Mouse (Mus musculus): ENCODE data around the gene Amer3. TPM values are rescaled to one million over a fixed set of nuclear protein-coding genes. Genes with fewer than 3 reads are reported as not detected.
A peak's percentile ranks its signal among the peaks of the same experiment; 100 is the strongest.
"Not testable (repeated sequence)": the region's sequence is repeated elsewhere in the genome, so short reads cannot be mapped to it uniquely, and the experiment has no call there.

Gene Amer3
- total RNA-seq, 2 experiments from 2014 or later: 0.46 to 0.50 TPM

DNA sequence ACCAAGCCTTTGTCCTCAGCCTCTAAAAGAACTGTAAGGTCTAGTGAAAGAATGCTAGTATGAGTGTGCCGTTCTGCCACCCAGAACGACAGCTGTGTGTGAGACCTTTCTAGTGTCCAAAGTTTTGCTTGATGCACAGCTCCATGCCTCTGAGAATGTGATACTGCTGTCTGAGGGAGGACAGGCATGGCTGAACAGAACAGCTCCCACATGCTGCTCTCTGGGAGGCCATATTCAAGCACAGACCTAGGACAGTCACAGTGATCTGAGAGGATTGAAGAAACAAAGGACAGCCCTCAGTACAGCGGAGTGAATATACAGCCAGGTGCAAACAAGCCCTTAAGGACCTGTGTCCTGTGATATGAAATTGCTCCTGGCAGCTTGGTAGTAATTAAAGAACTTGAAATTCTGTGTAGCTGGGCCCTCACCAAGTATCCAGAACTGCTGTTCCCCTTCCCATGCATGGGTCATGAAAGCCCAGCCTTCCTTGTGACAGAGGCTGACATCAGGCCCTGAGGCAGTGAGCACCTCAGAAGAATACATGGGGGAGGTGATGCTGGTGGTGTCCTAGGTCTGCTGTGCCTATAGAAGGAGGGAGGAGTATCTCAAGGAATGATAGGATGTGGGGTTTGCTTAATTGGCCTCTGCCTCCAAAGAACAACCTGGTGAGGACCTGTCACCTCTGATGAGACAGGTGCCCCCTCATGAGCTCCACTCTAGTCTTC, 22.0 kb downstream of the Amer3 start:
- no peak for DNase-seq

DNA sequence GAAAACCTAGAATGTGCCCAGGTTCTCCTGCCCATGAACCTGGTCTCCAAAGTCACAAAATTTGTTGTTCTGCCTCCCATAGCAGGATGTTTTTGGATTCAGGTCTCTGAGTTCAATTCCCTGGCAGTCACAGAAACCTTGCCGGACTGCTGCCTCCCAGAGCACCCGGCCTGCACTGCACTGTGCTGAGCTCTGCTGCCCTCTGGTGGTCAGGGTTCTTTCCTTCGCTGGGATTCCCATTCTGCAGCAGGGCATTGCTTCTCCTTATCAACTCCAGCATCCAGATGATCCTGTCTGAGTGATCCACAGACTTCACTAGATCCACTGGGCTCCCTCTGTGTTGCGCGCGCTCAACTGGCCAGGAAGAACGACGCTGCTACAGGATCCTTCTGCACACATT, 22.9 kb downstream of the Amer3 start:
- DNase-seq: peak; percentile 72 to 81

DNA sequence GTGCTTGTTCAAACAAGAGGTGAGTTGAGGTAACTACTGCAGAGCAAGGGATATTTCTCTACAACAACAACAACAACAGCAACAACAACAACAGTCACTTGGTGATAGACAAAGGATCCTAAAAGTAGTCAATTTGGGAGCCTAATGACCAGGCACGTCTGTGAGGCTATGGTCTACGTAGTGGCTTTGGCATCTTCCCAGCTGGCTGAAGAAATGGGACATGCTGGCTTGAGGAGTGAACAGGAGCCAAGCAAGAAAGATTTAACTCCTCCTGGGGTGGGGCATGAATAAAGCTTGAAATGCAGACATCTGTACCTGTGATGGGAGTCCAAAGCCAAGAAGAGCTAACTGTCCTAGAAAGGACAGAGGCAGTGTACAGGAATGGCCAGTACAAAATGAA, 34.3 kb downstream of the Amer3 start:
- no peak for DNase-seq

DNA sequence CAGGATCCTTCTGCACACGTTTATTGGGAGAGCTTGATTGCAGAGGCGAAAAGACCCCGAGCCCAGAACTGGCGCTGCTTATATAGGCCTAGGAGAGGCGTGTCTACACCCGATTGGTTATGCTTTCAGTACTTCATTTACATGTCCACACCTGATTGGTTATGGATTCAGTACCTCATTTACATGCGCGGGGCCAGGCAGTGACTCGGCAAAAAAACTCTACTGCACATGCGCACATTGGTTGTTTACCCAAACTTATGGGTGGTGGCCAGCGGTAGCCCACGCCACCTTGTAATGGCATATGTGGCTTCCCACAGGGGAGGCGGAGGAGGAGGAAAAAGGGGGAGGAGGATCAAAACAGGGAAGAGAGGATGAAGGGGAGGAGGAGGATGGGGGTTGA, 40.7 kb downstream of the Amer3 start:
- DNase-seq: not testable (repeated sequence)

DNA sequence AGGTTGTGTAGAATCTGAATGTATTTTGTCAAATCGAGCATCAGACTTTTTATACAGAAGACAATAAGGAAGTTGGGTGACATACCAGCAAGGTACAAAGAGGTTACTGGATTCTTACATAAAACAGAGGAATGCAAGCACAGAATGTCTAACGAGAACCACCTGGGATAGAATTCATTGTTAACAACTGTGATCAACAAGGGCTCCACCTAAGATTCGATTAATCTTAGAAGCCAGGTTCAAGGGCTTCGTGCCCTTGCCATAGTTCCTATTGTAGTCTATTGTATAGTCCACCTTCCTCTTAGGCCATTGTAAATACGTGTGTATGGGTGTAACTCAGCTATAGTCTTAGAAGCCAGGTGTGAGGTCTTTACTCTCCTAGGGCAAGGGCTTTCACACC, 41.3 kb downstream of the Amer3 start:
- not testable (repeated sequence) for DNase-seq

DNA sequence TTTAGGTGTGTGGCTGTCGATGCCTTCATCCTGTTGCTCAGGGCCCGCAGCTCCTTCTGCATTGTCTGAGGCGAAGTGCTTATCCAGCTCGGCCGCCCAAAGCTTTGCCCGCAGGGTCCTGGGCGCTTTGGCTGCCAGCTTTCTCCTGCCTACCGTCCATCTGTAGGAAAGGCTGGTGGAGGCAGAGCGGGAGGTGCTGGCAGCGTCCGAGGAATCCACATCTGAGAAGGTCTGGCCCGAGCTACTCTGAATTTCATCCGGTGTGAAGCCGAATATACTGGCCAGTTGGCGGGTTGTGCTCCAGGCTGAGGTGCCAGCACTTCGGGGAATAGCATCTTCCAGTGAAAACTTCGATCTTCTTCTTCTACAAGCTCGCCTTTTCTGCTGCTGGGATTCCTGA, 56.3 kb downstream of the Amer3 start:
- DNase-seq: no peak

Other genes with a start within 250 kb of the Amer3 start
- gene Ccdc115, start 140.0 kb upstream of the Amer3 start, total RNA-seq (2021): 10 to 100 TPM; 16.8 to 17.4 TPM
- 10 to 100 TPM; 62.0 to 76.0 TPM for gene Imp4, start 139.8 kb upstream of the Amer3 start, total RNA-seq (2021)
- gene Ptpn18, start 119.9 kb upstream of the Amer3 start, total RNA-seq (2021): 1 to 10 TPM; 3.4 to 5.9 TPM
- gene Prss39, start 81.2 kb upstream of the Amer3 start, total RNA-seq (2021): not detected
- gene Cfc1, start 44.0 kb upstream of the Amer3 start, total RNA-seq (2021): not detected
- gene Prss40, start 18.7 kb upstream of the Amer3 start, total RNA-seq (2021): not detected